Mouse (Mus musculus): Measurements from ENCODE around the gene Bpi. TPM values are rescaled to one million over a fixed set of nuclear protein-coding genes. Genes with fewer than 3 reads are reported as not detected.
A peak's percentile ranks its signal among the peaks of the same experiment; 100 is the strongest.

The Bpi gene
- not detected in 2 replicates for polyA plus RNA-seq (2016; fragmentation: Nextera tagmentation; extraction: Ambion mirVana)

DNA sequence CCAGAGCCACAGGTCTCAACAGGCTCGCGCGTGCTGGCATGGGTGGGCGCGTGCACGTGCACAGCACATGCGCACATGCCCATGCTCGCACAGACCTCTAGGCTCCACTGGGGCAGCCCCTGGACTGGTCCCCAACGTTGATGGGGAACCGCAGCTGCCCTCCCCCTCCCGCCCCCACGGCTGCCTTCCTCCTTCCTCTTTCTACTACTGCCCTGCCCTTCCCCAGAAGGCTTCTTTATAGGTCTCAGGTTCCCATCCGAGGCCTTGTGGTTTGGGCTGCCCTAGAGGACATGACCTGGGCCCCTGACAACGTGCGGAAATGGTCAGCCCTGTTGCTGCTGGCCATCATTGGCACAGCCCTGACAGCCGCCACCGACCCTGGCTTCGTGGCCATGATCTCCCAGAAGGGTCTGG lies at the start of gene Bpi:
Bpi (plus strand) TSS at position 90 of the 414 bp plus-strand sequence.
- Histone ChIP-seq H3K27me3 (no peaks in the 10 kb centered on the region), H3K9ac (no peak within 1 kb of the TSS), H3K27ac (no peak within 1 kb of the TSS), H3K36me3 (no peaks in the 10 kb centered on the region), H3K4me1 (peaks cover 8% of the 10 kb centered on the region), H3K9me3 (replicated peaks) (no peaks in the 10 kb centered on the region), H3K4me3 (no peak within 1 kb of the TSS), H3K4me2 (replicated peaks) (no peak within 1 kb of the TSS)
- ATAC-seq (ENCODE audit: low FRiP score) = no peak
- WGBS = 63% methylated on average over 18 of the region's 18 CpGs

DNA sequence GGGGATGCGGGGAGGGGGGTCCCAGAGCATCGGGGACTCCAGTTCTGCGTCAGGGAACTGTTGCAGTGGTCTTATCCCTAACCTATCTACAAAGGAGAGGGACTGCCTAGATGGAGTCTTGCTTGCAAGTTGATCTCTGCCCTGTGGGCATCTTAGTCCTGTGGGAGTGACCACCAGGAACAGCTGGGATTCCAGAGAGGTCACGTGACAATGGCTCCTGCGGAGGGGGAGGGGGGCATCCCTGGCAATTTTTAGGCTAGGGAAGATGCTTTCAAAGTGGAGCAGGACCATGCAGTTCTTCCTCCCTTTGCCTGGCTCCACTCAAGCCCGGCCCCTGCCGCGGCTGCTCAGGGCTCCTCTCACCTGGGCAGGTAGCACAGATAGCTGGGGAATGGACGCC lies 48.1 kb upstream of the Bpi start:
- ATAC-seq (ENCODE audit: low FRiP score) = no peak
- H3K4me1 ChIP-seq = peaks cover 14% of the 10 kb centered on the region; the same call in 1 of the 2 replicates

DNA sequence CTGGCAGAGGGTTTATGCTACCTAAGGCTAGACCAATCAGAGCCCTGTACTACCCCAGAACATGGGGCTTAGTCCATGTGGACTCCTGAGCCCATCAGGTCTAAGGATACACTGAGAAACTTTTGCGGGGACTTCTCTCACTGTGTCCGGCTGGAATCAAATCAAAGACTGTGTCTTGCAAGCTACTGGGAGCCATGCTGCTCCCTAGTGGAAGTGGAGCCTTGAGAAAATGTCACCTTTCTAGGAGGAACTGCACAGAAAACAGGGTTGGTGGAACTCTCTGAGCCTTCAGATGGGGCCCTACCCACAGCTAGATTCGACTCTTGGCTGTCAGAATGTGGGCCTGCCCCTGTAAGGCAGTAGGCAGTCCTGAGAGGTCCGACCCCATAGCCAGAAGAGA lies 47.4 kb upstream of the Bpi start:
- no peaks in the 10 kb centered on the region for H3K9me3 ChIP-seq (replicated peaks)
- H3K4me2 ChIP-seq (replicated peaks) = no peak overlapping the region
- H3K27ac ChIP-seq = no peak overlapping the region
- H3K4me1 ChIP-seq = peaks cover 16% of the 10 kb centered on the region; the same call in 1 of the 2 replicates
- no peaks in the 10 kb centered on the region for H3K27me3 ChIP-seq
- no peak overlapping the region for H3K9ac ChIP-seq
- H3K36me3 ChIP-seq = no peaks in the 10 kb centered on the region
- WGBS = 55% methylated on average over 4 of the region's 4 CpGs
- H3K4me3 ChIP-seq = no peak overlapping the region
- ATAC-seq (ENCODE audit: low FRiP score) = no peak

More for the DNA sequence above, 48.1 kb upstream of the Bpi start:
- no peaks in the 10 kb centered on the region for H3K36me3 ChIP-seq
- no peak overlapping the region for H3K4me3 ChIP-seq
- H3K27ac ChIP-seq = no peak overlapping the region
- 68% methylated on average over 9 of the region's 9 CpGs for WGBS
- no peaks in the 10 kb centered on the region for H3K9me3 ChIP-seq (replicated peaks)
- H3K4me2 ChIP-seq (replicated peaks) = no peak overlapping the region
- H3K27me3 ChIP-seq = no peaks in the 10 kb centered on the region
- no peak overlapping the region for H3K9ac ChIP-seq

DNA sequence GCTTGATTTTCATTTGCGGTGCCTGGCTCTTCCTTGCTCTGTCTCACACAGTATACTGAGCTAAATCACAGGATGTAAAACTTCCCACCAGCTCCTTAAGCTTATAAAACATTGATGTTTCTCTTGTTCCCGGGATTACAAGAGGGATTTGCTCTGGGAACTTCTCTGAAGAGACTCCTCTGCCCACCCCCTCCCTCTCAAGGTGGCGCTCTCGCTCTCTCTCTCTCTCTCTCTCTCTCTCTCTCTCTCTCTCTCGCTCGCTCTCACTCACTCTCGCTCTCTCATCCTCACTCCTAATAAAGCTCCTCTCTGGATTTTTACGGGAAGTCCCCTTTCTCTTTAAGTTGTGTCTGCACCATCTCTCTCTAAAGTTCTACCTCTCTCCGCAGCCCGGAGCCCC lies 46.9 kb upstream of the Bpi start:
- 41% methylated on average over 10 of the region's 10 CpGs for WGBS
- no peak overlapping the region for H3K9ac ChIP-seq
- H3K4me2 ChIP-seq (replicated peaks) = no peak overlapping the region; the same call in 1 of the 2 replicates
- H3K9me3 ChIP-seq (replicated peaks) = no peaks in the 10 kb centered on the region
- H3K27ac ChIP-seq = no peak overlapping the region
- no peaks in the 10 kb centered on the region for H3K27me3 ChIP-seq
- H3K36me3 ChIP-seq = no peaks in the 10 kb centered on the region
- H3K4me3 ChIP-seq = no peak overlapping the region
- H3K4me1 ChIP-seq = peaks cover 16% of the 10 kb centered on the region; the same call in 1 of the 2 replicates
- no peak for ATAC-seq (ENCODE audit: low FRiP score)

DNA sequence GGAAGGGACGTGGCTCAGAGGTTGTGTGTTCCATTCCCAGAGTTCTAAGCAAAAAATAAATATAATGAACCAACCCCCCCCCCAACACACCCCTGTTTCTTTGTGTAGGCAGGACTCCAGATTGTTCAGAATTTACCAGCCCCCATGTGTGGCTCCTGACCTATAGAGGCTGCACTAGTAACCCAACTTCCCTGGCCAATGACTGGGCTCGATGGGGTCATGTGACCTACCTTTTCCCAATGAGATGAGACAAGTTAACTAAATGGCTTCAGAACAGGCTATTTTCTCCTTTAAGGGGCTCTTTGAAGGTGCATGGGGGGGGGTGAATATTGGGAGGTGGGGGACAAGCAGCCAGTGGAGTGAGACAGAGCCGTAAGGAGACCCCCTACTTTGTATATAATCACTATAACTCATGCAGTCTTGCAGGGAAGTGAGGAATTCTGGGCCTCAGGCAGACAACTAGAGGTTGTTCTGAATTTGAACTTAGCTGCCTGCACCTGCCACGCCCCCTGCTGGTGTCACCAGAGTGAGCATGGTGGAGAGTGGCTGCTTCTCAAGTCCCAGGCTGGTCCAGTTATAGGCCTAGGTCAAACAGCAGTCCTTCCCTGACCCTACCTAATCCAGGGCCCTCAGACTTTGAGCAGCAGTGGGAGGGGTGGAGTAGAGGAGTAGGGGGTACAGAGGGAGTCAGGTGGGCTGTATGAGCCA lies 46.0 kb upstream of the Bpi start:
- Histone ChIP-seq H3K27ac (no peak overlapping the region), H3K9me3 (replicated peaks) (no peaks in the 10 kb centered on the region), H3K4me1 (peaks cover 16% of the 10 kb centered on the region; the same call in 1 of the 2 replicates), H3K36me3 (no peaks in the 10 kb centered on the region), H3K9ac (no peak overlapping the region), H3K4me2 (replicated peaks) (no peak overlapping the region), H3K27me3 (no peaks in the 10 kb centered on the region), H3K4me3 (no peak overlapping the region)
- no peak for ATAC-seq (ENCODE audit: low FRiP score)
- WGBS = 51% methylated on average over 4 of the region's 4 CpGs

DNA sequence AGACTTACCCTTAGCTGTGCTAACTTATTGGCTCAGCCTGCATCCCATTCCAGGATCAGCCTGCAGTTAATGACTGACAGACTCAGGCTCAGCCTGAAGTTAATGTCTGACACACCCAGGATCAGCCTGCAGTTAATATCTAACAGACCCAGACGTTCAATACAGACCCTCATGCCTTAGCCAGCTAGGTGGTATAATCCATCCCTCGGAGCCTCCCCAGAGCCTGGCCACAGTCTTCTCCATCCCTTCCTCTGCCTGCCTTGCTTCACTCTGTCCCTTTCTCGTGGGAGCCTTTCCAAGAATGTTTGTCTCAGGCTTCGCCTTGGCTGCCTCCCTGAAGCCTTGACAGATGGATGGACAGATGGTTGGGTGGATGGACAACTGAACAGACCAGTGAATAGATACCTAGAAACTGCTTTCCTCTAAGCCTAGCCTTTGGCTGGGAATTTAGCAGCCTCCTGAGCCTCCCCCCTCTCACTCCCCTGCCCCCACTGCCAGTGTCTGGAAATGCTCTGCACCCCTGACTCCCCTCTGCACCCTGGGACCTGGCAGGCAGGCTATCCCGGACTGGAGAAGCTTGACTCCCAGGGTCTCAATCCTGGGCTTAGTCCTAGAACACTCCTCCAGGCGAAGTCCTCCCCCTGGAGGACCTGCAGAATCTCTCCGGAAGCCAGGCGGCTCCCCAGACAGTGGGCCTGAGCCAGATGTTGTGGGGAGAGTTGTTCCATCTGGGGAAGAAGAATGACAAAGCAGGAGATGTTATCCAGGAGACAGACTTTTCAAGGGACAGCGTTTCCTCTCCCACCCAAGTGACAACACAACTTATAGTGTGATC lies 42.4 kb upstream of the Bpi start:
- WGBS = 49% methylated on average over 9 of the region's 9 CpGs
- H3K9me3 ChIP-seq (replicated peaks) = no peaks in the 10 kb centered on the region
- H3K27me3 ChIP-seq = no peaks in the 10 kb centered on the region
- no peaks in the 10 kb centered on the region for H3K36me3 ChIP-seq
- no peak overlapping the region for H3K9ac ChIP-seq
- no peak for ATAC-seq (ENCODE audit: low FRiP score)
- no peak overlapping the region for H3K4me3 ChIP-seq
- H3K4me1 ChIP-seq = peaks cover 7% of the 10 kb centered on the region; the same call in 1 of the 2 replicates
- H3K4me2 ChIP-seq (replicated peaks) = no peak overlapping the region
- H3K27ac ChIP-seq = peak overlapping the region; percentile 8; the same call in 1 of the 2 replicates

DNA sequence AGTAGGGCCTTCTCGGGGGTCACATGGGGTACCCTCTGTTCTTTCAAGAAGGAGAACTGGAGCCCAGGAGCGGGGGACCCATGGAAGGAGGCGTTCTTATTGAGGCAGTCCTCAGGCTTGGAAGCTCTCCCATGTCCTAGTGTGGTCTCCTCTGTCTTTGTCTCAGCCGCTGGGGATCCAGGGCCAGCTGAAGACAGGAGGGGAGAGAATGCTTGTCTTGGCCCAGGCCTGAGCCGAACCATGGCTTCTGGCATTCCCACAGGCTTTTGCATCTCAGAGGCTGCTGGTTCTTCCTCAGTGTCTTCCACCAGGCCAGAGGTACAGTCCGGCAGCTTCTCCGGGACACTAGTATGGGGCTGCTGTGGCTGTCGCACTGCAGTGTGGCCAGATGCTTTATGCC lies 41.4 kb upstream of the Bpi start:
- Histone ChIP-seq H3K4me1 (peaks cover 3% of the 10 kb centered on the region; the same call in 1 of the 2 replicates), H3K9ac (no peak overlapping the region), H3K27me3 (no peaks in the 10 kb centered on the region), H3K27ac (no peak overlapping the region), H3K4me3 (no peak overlapping the region), H3K36me3 (no peaks in the 10 kb centered on the region), H3K4me2 (replicated peaks) (no peak overlapping the region), H3K9me3 (replicated peaks) (no peaks in the 10 kb centered on the region)
- WGBS = 95% methylated on average over 8 of the region's 8 CpGs
- ATAC-seq (ENCODE audit: low FRiP score) = no peak

DNA sequence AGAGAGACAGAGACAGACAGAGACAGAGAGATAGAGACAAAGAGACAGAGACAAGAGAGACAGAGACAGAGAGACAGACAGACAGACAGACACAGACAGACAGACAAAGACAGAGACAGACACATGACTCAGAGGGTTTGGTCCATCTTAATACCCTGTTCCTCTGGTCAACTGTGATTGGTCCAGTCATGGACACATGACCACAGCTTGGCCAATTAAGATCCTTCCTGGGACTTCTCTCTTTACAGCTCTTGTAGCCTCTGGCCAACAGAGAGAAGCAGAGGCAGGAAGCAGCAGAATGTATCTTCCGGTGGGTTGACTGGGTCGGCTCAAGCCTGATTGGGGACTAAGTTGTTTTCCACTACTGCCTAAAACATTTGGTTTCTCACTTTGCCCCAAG lies 38.3 kb upstream of the Bpi start:
- ATAC-seq (ENCODE audit: low FRiP score) = no peak
- Histone ChIP-seq H3K9me3 (replicated peaks) (no peaks in the 10 kb centered on the region), H3K4me3 (no peak overlapping the region), H3K27me3 (no peaks in the 10 kb centered on the region), H3K9ac (no peak overlapping the region), H3K36me3 (no peaks in the 10 kb centered on the region), H3K27ac (no peak overlapping the region), H3K4me2 (replicated peaks) (no peak overlapping the region), H3K4me1 (peaks cover 14% of the 10 kb centered on the region)
- 93% methylated on average over 2 of the region's 2 CpGs for WGBS

DNA sequence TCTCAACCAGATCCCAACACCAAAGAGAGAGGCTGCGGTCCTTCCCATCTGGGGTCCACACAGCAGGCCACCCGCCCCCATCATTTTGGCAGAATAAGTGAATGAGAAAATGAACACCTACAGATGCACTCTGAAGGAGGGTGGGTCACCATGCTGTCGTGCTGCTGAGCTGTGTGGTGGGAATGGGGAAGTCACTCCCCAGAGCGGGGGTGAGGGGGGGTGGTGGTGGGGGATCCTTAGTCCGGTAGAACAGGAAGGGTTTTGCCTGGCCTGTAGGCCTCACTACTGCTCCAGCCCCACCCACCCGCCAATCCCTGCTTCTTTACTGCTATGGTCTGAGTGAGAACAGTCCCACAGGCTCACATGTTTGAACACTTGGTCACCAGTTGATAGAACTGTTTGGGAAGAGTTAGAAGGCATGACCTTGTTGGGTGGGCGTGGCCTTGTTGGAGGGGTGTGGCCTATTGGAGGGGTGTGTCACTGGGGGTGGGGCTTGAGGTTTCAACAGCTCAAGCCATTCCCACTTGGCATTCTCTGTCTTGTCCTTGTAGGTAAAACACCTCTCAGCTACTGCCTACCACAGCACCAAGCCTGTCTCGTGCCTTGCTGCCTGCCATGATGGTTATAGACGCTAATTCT lies 36.3 kb upstream of the Bpi start:
- no peak overlapping the region for H3K4me2 ChIP-seq (replicated peaks)
- no peak overlapping the region for H3K4me3 ChIP-seq
- H3K9ac ChIP-seq = no peak overlapping the region
- H3K9me3 ChIP-seq (replicated peaks) = no peaks in the 10 kb centered on the region
- no peaks in the 10 kb centered on the region for H3K27me3 ChIP-seq
- 89% methylated on average over 9 of the region's 9 CpGs for WGBS
- peaks cover 12% of the 10 kb centered on the region for H3K4me1 ChIP-seq
- no peak for ATAC-seq (ENCODE audit: low FRiP score)
- H3K36me3 ChIP-seq = no peaks in the 10 kb centered on the region
- H3K27ac ChIP-seq = no peak overlapping the region

DNA sequence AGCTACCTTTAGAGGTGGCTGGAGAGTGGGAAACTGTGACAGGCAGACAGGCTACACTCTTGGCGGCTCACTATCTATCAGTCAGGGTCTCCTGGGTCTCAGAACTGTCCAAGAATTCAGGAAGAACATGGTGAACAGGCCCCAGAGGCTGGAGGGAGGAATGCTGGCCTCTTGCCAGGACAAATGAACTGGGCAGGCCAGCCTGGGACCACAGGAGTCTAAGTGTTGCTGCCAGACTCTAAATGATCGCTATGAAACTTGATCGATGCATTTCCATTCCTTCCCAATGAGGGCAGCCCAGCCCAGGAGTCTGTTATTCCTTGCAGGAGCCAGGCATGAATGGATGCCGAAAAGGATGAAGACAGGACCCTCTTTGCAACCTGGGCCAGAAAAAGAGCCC lies 35.2 kb upstream of the Bpi start:
- H3K9me3 ChIP-seq (replicated peaks) = no peaks in the 10 kb centered on the region
- no peak overlapping the region for H3K9ac ChIP-seq
- ATAC-seq (ENCODE audit: low FRiP score) = no peak
- peak overlapping the region; percentile 44; the same call in 1 of the 2 replicates for H3K27ac ChIP-seq
- H3K4me3 ChIP-seq = no peak overlapping the region
- no peaks in the 10 kb centered on the region for H3K36me3 ChIP-seq
- H3K4me2 ChIP-seq (replicated peaks) = no peak overlapping the region
- 57% methylated on average over 4 of the region's 4 CpGs for WGBS
- no peaks in the 10 kb centered on the region for H3K27me3 ChIP-seq
- peaks cover 12% of the 10 kb centered on the region for H3K4me1 ChIP-seq

DNA sequence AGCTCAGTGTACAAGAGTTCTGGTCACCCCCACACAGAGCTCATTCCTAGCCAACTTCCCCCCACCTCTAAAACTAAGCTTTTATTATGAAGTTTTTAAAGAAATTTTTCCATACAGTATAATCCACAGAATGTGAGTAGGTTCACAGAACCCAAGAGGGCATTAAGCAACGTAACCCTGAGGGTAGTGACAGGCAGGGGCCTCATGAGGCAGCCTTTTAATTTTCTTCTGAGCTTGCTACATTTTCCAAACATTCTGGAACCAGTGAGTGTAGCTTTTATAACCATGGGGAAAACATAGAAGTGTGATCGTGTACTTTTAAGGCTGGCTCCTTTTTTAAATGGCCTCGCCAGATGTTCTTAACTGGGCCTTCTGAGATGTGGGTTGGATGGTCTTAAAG lies 34.4 kb upstream of the Bpi start:
- no peaks in the 10 kb centered on the region for H3K36me3 ChIP-seq
- no peaks in the 10 kb centered on the region for H3K27me3 ChIP-seq
- H3K4me2 ChIP-seq (replicated peaks) = no peak overlapping the region
- no peak for ATAC-seq (ENCODE audit: low FRiP score)
- H3K9ac ChIP-seq = no peak overlapping the region
- no peaks in the 10 kb centered on the region for H3K9me3 ChIP-seq (replicated peaks)
- H3K4me3 ChIP-seq = no peak overlapping the region
- peaks cover 20% of the 10 kb centered on the region for H3K4me1 ChIP-seq
- no peak overlapping the region for H3K27ac ChIP-seq
- 80% methylated on average over 3 of the region's 3 CpGs for WGBS

DNA sequence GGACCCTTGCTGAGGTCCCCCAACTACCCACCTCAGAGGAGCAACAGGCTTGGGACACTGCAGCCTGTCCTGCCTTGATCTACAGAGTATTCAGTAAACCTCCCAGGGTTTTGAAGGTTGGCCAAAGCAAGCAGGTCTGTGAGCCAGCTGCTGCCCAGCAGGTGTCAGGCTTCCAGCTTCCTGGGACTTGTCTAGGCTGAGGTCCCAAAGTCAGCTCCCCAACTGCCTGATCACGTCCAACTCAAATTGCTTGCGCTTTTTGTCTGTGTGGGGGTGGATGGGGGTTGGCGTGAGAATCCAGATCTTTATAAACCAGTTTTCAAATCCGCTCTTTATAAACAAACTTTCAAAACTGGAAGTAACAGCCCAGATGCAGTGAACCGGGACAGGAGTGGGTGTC lies 32.6 kb upstream of the Bpi start:
- no peak for ATAC-seq (ENCODE audit: low FRiP score)
- Histone ChIP-seq H3K9ac (no peak overlapping the region), H3K9me3 (replicated peaks) (no peaks in the 10 kb centered on the region), H3K4me1 (peaks cover 33% of the 10 kb centered on the region), H3K27ac (no peak overlapping the region), H3K4me3 (no peak overlapping the region), H3K4me2 (replicated peaks) (no peak overlapping the region), H3K27me3 (no peaks in the 10 kb centered on the region), H3K36me3 (no peaks in the 10 kb centered on the region)
- WGBS = 81% methylated on average over 5 of the region's 5 CpGs
